Mouse (Mus musculus) CH12.LX (cell line): Measurements from ENCODE around the gene Acox3. TPM values are rescaled to one million over a fixed set of nuclear protein-coding genes. Genes with fewer than 3 reads are reported as not detected.

Experiments used
- DNase-seq: peaks from one replicate; pipeline ENCODE4 v3.0.0-alpha.2; 2013; ENCODE audit errors: extremely low read depth
- H3K27ac ChIP-seq: 2 replicates; pipeline ENCODE4 v1.5.1; 2012; ENCODE audit warnings: low read depth, mild to moderate bottlenecking, control low read depth, moderate library complexity; ENCODE audit not compliant: insufficient read depth
- H3K27me3 ChIP-seq: replicated peaks from 2 replicates; pipeline ENCODE3; 2012; ENCODE audit warnings: inconsistent platforms
- H3K36me3 ChIP-seq, 2 experiments: replicated peaks in 1 of 2; 2 replicates each; pipeline versions ENCODE3 to v1.6.1; 2012; ENCODE audit warnings: inconsistent platforms in 1 of 2, low read length in 1 of 2, mild to moderate bottlenecking in 1 of 2, mixed read lengths in 1 of 2, moderate library complexity in 1 of 2; ENCODE audit not compliant: control insufficient read depth in 1 of 2, insufficient read depth in 1 of 2
- H3K4me1 ChIP-seq, 2 experiments: 2 replicates each; pipeline ENCODE4 v1.6.1; 2012; ENCODE audit warnings: inconsistent platforms in 1 of 2, moderate library complexity in 1 of 2; ENCODE audit not compliant: insufficient read depth in 2 of 2, control insufficient read depth in 1 of 2
- H3K4me2 ChIP-seq: 2 replicates; pipeline ENCODE4 v1.6.1; 2012; ENCODE audit warnings: low read depth, mild to moderate bottlenecking, control low read depth; ENCODE audit not compliant: poor library complexity, insufficient read depth, severe bottlenecking
- H3K4me3 ChIP-seq, 3 experiments: fragments of 150-350 bp in 1 of 3; sonication (generic) in 1 of 3; replicated peaks in 1 of 3; 2 replicates each; pipeline versions ENCODE3 to v1.5.1; 2011 to 2012; ENCODE audit warnings: low read depth in 2 of 3, low read length in 2 of 3, mild to moderate bottlenecking in 2 of 3, moderate library complexity in 2 of 3, control low read depth in 1 of 3, improper control_type of control experiment in 1 of 3, inconsistent platforms in 1 of 3, mixed read lengths in 1 of 3; ENCODE audit not compliant: poor library complexity in 1 of 3
- H3K79me2 ChIP-seq: replicated peaks from 2 replicates; pipeline ENCODE4 v1.6.1; 2012; ENCODE audit warnings: mild to moderate bottlenecking, moderate library complexity; ENCODE audit not compliant: control insufficient read depth, poor library complexity, insufficient read depth, severe bottlenecking; ENCODE audit errors: extremely low read depth
- H3K9ac ChIP-seq: 2 replicates; pipeline ENCODE4 v1.6.1; 2012; ENCODE audit warnings: low read depth, mild to moderate bottlenecking, control low read depth, moderate library complexity; ENCODE audit not compliant: insufficient read depth
- H3K9me3 ChIP-seq: replicated peaks from 2 replicates; pipeline ENCODE3; 2012; ENCODE audit warnings: low read length, inconsistent platforms, mixed read lengths
- CHD1 ChIP-seq: IDR thresholded peaks from 2 replicates; pipeline ENCODE4 v1.6.1; 2012; ENCODE audit warnings: low read depth, low read length, improper control_type of control experiment, inconsistent platforms
- CTCF ChIP-seq, 2 experiments: IDR thresholded peaks in 1 of 2; conservative IDR thresholded peaks in 1 of 2; 2 replicates each; pipeline ENCODE4 v1.5.1; 2011 to 2012; ENCODE audit warnings: low read depth in 2 of 2, low read length in 2 of 2, improper control_type of control experiment in 1 of 2, inconsistent platforms in 1 of 2, mild to moderate bottlenecking in 1 of 2, moderate library complexity in 1 of 2
- GABPA ChIP-seq: IDR thresholded peaks from 2 replicates; pipeline ENCODE4 v1.6.1; 2012; ENCODE audit warnings: low read depth, low read length, improper control_type of control experiment, inconsistent platforms; ENCODE audit not compliant: insufficient replicate concordance
- HCFC1 ChIP-seq: IDR thresholded peaks from 2 replicates; pipeline ENCODE4 v1.6.1; 2012; ENCODE audit warnings: low read depth, mild to moderate bottlenecking, inconsistent platforms, low read length, improper control_type of control experiment
- JUND ChIP-seq: conservative IDR thresholded peaks from 2 replicates; pipeline ENCODE4 v1.6.1; 2011; ENCODE audit warnings: low read depth, low read length, improper control_type of control experiment
- MAFK ChIP-seq: IDR thresholded peaks from 2 replicates; pipeline ENCODE4 v1.6.1; 2011; ENCODE audit warnings: low read length, improper control_type of control experiment; ENCODE audit not compliant: insufficient replicate concordance
- MAX ChIP-seq: IDR thresholded peaks from 2 replicates; pipeline ENCODE4 v1.6.1; 2011; ENCODE audit warnings: low read length, improper control_type of control experiment
- MAZ ChIP-seq: IDR thresholded peaks from 2 replicates; pipeline ENCODE4 v1.6.1; 2012; ENCODE audit warnings: low read depth, mild to moderate bottlenecking, inconsistent platforms, low read length, improper control_type of control experiment, moderate library complexity
- MYC ChIP-seq: IDR thresholded peaks from 2 replicates; pipeline ENCODE4 v1.6.1; 2011; ENCODE audit warnings: low read depth, mild to moderate bottlenecking, improper control_type of control experiment, low read length
- PAX5 ChIP-seq: IDR thresholded peaks from 2 replicates; pipeline ENCODE4 v1.6.1; 2012; ENCODE audit warnings: low read length, inconsistent platforms, mixed read lengths
- POLR2AphosphoS2 ChIP-seq: IDR thresholded peaks from 2 replicates; pipeline ENCODE4 v1.6.1; 2011; ENCODE audit warnings: low read depth, low read length, improper control_type of control experiment
- RAD21 ChIP-seq: IDR thresholded peaks from 2 replicates; pipeline ENCODE4 v1.6.1; 2011; ENCODE audit warnings: low read depth, mild to moderate bottlenecking, low read length, improper control_type of control experiment, moderate library complexity
- RCOR1 ChIP-seq: conservative IDR thresholded peaks from 2 replicates; pipeline ENCODE4 v1.6.1; 2012; ENCODE audit warnings: low read depth, mild to moderate bottlenecking, inconsistent platforms, low read length, improper control_type of control experiment
- SIN3A ChIP-seq: IDR thresholded peaks from 2 replicates; pipeline ENCODE4 v1.6.1; 2012; ENCODE audit warnings: low read length, improper control_type of control experiment, inconsistent platforms
- SMC3 ChIP-seq: IDR thresholded peaks from 2 replicates; pipeline ENCODE4 v1.6.1; 2011; ENCODE audit warnings: low read depth, low read length, improper control_type of control experiment
- UBTF ChIP-seq: IDR thresholded peaks from 2 replicates; pipeline ENCODE4 v1.6.1; 2012; ENCODE audit warnings: low read depth, mild to moderate bottlenecking, inconsistent platforms, low read length, improper control_type of control experiment, moderate library complexity
- USF1 ChIP-seq: IDR thresholded peaks from 2 replicates; pipeline ENCODE4 v1.6.1; 2014; ENCODE audit warnings: low read depth, mild to moderate bottlenecking, inconsistent platforms, low read length, improper control_type of control experiment
- USF2 ChIP-seq: conservative IDR thresholded peaks from 2 replicates; pipeline ENCODE4 v1.6.1; 2011; ENCODE audit warnings: low read depth, low read length, improper control_type of control experiment
- ZNF384 ChIP-seq: IDR thresholded peaks from 2 replicates; pipeline ENCODE4 v1.6.1; 2012; ENCODE audit warnings: low read depth, low read length, improper control_type of control experiment, inconsistent platforms
- dilution Hi-C: fragments of 300-500 bp; cut with MboI; formaldehyde crosslinking; loops from 2 replicates; pipeline ENCODE4 v1.14.3; 2020; ENCODE audit warnings: low sequenced_read_pairs; ENCODE audit not compliant: extremely low pct_unique_long_range_greater_than_20kb, extremely low pct_ligation_motif_present
- in situ Hi-C: fragments of 300-500 bp; cut with MboI; formaldehyde crosslinking; loops from 3 replicates; pipeline ENCODE4 v1.14.3; 2019; ENCODE audit warnings: low sequenced_read_pairs, low pct_ligation_motif_present, low pct_unique_long_range_greater_than_20kb, mixed read lengths
- polyA plus RNA-seq: library from polyadenylated mRNA; unstranded; fragments of >175 nt; gene quantifications from 2 replicates; pipeline ENCODE4 v1.2.1, GENCODE M21; 2012; ENCODE audit warnings: low read depth; ENCODE audit not compliant: insufficient read length
- total RNA-seq, 2 experiments: library from RNA; depleted of rRNA; stranded (reverse); fragments of 300-350 nt in 1 of 2; fragments of >200 nt in 1 of 2; gene quantifications; 2 replicates each; pipeline ENCODE4 v1.2.3; 2012 to 2014

Acox3 gene
- total and polyA plus RNA-seq, 3 experiments: 11.5 to 32.3 (median 22.3) TPM

GRCm38 (mm10) chr5:35536271-35536670 lies 46.6 kb upstream of the Acox3 start:
- dilution Hi-C loops: no loop called here
- Histone ChIP-seq H3K9ac (no peak overlapping the region), H3K4me1 (no peaks in the 10 kb centered on the region; a peak in 1 of 4 replicates), H3K9me3 (peaks cover 6% of the 10 kb centered on the region), H3K4me2 (no peak overlapping the region), H3K27me3 (peaks cover 64% of the 10 kb centered on the region), H3K79me2 (no peaks in the 10 kb centered on the region), H3K27ac (no peak overlapping the region), H3K36me3 (no peaks in the 10 kb centered on the region), H3K4me3 (no peak overlapping the region)
- TF ChIP-seq CHD1 (no peak), MAX (no peak), RAD21 (no peak), SMC3 (no peak), CTCF (conservative IDR thresholded peaks at IDR 0.05 in 1 of 2, IDR thresholded peaks at IDR 0.05 in 1 of 2; ENCODE audit: low read depth in 2 of 2, low read length in 2 of 2) (peak; percentile 53; a peak in 3 of 4 replicates)
- in situ Hi-C loops: no loop called here
- DNase-seq: peak; percentile 24

GRCm38 (mm10) chr5:35537474-35537873 lies 45.4 kb upstream of the Acox3 start:
- dilution Hi-C loops (no loop called here), in situ Hi-C loops (no loop called here)
- no peaks in the 10 kb centered on the region for H3K79me2 ChIP-seq
- H3K4me1 ChIP-seq: no peaks in the 10 kb centered on the region; a peak in 1 of 4 replicates
- peaks cover 66% of the 10 kb centered on the region for H3K27me3 ChIP-seq
- no peak overlapping the region for H3K9ac ChIP-seq
- no peak overlapping the region for H3K4me3 ChIP-seq
- H3K36me3 ChIP-seq: no peaks in the 10 kb centered on the region
- H3K4me2 ChIP-seq: no peak overlapping the region
- TF ChIP-seq SMC3 (no peak), MAFK (no peak), MAZ (no peak), USF1 (no peak), CHD1 (no peak), GABPA (no peak), POLR2AphosphoS2 (no peak), ZNF384 (no peak), SIN3A (no peak), PAX5 (no peak), JUND (no peak), HCFC1 (no peak), RCOR1 (no peak), UBTF (no peak), USF2 (no peak), MYC (no peak), MAX (no peak)
- TF ChIP-seq, all 38 proteins: peak for 0
- DNase-seq: no peak
- Histone ChIP-seq H3K9me3 (peaks cover 6% of the 10 kb centered on the region), H3K27ac (no peak overlapping the region)
